Mouse (Mus musculus): ENCODE data around the gene Ciz1. TPM values are rescaled to one million over a fixed set of nuclear protein-coding genes. Genes with fewer than 3 reads are reported as not detected.

The Ciz1 gene
- total RNA-seq, 2 experiments from 2014 or later: 62.6 to 69.6 TPM

DNA sequence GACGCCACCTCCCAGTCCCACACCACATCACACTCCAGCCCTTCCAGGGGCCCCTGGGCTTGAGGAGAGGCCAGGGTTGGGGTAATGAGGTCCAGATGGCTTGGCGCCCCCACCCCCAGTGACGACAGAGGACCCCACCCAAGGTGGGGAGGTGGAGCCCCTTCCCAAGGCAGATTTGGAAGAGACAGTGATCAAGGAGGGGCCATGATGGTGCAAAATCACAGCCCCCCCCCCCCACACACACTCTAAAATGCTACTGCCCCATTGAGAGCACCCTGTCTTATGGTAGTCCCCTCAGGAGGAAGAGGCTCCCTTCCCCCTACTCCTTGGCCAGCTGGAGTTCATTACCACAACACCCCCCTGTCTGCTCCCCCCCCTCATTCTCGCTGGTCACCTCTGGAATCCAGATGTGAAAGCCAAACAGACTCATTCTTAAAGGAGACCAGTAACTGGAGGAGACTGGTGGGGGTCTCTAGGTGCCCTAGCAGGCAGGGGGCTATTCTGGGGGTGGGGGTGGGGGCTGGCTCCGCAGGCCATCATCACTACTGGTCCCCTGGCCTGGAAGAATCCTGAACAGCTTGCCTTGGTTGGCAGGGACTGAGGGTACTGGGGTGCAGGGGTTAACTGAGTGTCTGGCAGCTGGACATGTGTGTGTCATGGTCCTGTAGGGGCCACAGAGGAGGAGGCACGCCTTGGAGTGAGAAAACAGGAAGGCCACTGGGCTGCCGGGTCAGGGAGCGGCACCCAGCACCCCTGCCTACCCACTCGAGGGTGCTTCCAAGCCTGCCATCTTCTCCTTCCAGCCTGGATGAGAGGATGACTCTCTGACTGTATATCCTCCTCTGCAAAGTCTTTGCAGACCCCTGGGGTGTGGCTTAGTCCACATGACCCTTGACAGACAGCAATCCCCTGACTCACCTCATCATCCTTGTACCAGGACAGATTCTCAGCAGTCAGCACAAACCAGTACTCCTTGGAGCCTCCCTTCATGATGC is 32.2 kb upstream of the Ciz1 start:
- no peak for DNase-seq (ENCODE audit: low spot score in 2 of 2)

GRCm38 (mm10) chr2:32320721-32321120 is 31.4 kb upstream of the Ciz1 start:
- no peak for DNase-seq (ENCODE audit: low spot score in 2 of 2)

GRCm38 (mm10) chr2:32321591-32322298 is 30.4 kb upstream of the Ciz1 start:
- DNase-seq (ENCODE audit: low spot score in 2 of 2): no peak

- DNase-seq (ENCODE audit: low spot score in 2 of 2): no peak
Observed at GRCm38 (mm10) chr2:32322754-32323741, 29.1 kb upstream of the Ciz1 start.

- no peak for DNase-seq (ENCODE audit: low spot score in 2 of 2)
Observed at GRCm38 (mm10) chr2:32324322-32324721, 27.8 kb upstream of the Ciz1 start.

DNA sequence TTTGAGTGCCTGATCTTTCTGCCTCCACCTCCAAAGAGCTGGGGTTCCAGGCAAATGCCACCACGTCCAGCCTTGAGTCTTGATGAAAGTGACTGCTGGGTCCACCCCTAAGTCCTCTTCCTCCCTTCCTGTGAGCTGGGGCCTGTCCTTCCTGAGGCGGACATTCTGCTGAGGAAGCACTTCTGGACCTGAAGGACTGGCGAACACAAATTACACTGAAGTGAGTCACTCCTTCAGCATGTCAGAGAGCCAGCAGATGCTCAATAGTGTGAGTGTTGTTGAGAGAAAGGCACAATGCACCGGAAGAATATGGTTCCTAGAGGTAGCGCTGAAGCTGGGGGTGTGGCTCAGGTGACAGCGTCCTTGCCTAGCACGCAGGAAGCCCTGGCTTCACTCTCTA is 26.8 kb upstream of the Ciz1 start:
- no peak for DNase-seq (ENCODE audit: low spot score in 2 of 2)

GRCm38 (mm10) chr2:32327200-32327599 is 24.9 kb upstream of the Ciz1 start:
- DNase-seq (ENCODE audit: low spot score in 2 of 2): no peak

DNA sequence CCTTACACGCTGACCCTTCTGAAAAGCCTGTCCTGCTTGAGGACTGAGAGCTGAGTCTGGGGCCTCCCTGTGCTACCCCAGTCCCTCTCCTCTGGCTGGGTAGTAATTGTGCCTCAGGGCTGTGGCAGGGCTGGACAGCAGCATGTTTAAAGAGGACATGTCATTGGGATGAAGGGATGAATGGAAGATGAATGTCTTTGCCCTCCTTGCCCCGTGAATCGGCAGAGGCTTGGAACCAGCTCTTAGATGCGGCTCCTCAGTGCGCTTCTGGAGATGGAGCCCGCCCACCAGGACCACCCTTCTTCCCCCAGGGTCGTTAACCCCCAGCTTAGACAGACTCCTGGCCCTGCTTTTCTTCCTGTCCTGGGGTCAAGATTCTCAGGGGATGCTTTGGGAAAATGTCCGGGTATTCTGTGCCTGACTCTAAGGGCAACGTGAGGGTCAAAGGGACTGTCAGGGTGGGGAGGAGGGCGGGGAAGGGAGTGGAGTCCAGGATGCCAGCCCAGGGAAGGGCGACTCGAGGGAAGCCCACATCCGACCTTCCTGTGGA is 23.1 kb upstream of the Ciz1 start:
- DNase-seq (ENCODE audit: low spot score in 2 of 2): no peak

- DNase-seq (ENCODE audit: low spot score in 2 of 2): no peak
Observed at GRCm38 (mm10) chr2:32329531-32329930, 22.6 kb upstream of the Ciz1 start.

GRCm38 (mm10) chr2:32332159-32332558 is 20.0 kb upstream of the Ciz1 start:
- no peak for DNase-seq (ENCODE audit: low spot score in 2 of 2)

GRCm38 (mm10) chr2:32335888-32336287 is 16.2 kb upstream of the Ciz1 start:
- no peak for DNase-seq (ENCODE audit: low spot score in 2 of 2)

DNA sequence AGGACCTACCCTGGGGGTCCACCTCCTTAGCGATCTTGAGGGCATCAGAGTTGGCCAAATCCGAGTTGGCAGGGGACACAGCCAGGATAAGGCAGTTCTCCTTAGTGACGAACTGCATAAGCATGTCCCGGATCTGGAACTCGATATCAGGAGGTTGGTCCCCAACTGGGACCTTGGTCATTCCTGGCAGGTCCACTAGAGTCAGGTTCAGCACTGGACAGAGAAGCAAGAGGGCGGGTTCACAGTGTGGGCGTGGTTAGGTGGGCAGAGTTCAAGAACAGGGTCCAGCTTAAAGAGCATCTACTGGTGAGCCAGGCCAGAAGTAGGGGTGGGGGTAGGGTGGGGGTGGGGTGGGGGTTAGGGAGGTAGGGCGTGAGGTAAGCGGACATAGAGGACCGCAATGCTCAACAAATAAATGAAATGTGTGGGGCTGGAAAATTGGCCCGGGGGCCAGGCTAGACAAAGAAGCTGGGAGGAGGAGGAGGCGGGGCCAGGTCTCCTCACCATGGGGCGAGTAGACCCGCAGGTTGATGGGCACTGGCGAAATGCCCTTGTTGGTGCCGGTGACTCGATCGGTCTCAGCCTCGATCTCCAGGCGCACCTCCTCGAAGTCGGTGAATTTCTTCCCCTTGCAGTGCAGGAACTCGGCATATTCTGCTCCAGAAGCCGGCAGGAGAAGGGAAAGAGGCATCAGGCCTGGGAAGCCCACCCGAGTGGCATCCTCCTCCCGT is 12.1 kb upstream of the Ciz1 start:
- no peak for DNase-seq (ENCODE audit: low spot score in 2 of 2)

- no peak for DNase-seq (ENCODE audit: low spot score in 2 of 2)
Observed at GRCm38 (mm10) chr2:32340836-32341633, 11.1 kb upstream of the Ciz1 start.

- DNase-seq (ENCODE audit: low spot score in 2 of 2): no peak
Observed at GRCm38 (mm10) chr2:32341634-32341939, 10.5 kb upstream of the Ciz1 start.

GRCm38 (mm10) chr2:32342039-32342438 is 10.1 kb upstream of the Ciz1 start:
- DNase-seq (ENCODE audit: low spot score in 2 of 2): no peak

DNA sequence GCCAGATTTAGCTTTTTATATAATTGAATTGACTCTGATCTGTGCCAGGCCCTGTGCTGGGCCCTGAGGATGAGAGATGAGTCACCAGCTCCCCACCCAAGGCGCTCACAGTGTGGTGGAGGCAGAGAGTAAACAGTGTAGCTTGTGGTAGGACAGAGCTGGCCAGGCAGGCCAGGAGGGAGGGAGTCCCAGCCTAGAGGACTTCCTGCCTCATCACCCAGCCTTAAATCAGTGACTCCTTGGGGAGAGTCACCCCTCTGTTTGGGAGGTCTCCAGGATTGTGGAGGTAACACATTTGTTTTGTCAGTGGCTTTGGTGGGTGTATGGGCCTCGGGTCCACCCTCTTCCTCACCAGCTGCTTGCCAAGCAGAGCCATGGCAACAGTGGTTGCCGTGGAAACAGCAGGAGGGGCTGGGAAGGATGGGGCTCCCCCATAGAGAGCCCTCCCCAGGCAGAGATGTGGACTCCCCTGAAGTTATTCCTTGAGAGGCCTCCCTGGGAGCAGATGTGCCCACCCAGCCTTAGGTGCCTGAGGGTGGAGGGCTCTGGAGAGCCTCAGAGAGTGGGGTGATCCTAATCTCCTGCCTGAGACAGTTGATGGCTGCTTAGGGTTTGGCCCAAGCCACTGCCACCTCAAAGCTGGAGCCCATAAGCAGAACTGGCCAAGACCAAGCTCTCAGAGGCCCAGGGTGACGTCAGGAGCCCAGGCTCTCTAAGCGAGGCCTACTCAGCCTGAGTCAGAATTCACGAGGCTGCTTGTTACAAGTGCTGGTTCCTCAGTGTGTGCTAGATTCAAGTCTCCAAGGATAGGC is 9.4 kb upstream of the Ciz1 start:
- no peak for DNase-seq (ENCODE audit: low spot score in 2 of 2)

GRCm38 (mm10) chr2:32343351-32343671 is 8.8 kb upstream of the Ciz1 start:
- no peak for DNase-seq (ENCODE audit: low spot score in 2 of 2)

DNA sequence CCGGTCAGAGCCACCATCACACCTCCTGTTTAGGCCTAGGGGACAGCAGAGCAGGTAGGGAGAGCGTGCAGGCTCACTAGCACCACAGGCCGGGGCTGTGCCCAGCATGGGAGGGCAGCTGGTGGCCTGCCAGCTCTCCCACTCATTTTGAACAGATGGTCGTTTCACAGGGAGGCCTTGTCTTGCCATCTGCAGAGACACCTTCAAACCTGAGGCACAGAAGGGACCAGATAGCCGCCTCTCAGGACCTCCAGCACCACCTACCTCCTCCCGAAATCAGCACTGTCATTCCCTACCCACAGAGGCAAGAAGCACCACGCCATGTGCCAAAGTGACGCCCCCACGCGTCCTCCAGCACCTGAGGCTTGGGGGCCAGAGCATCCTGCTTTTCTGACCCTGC is 8.1 kb upstream of the Ciz1 start:
- no peak for DNase-seq (ENCODE audit: low spot score in 2 of 2)
